Comparison of ENCODE assay signal across 11 mouse cellular contexts in genomic region chr11:102632725-102633124, GRCm38 (mm10). TPM values are rescaled to one million over a fixed set of nuclear protein-coding genes. Genes with fewer than 3 reads are reported as not detected.
DNase-seq lines count a peak whose midpoint lies in the region; ATAC-seq lines count a peak whose summit lies in the region.
"Had no signal": no experiment of that assay in that cellular context is flagged by ENCODE, and none has a peak within 500 bp of the region (broad histone marks: within the 10 kb centered on the region; RNA-seq: fewer than 3 reads in every experiment).

No protein-coding gene starts in this region.

- no peaks in the 10 kb centered on the region for H3K36me3 ChIP-seq in heart, embryonic 11.5 days (ENCODE audit: control insufficient read depth, insufficient read depth, low read length)
- H3K36me3 ChIP-seq in hindbrain, embryonic 15.5 days: no peaks in the 10 kb centered on the region
- H3K36me3 ChIP-seq in midbrain, embryonic 12.5 days: no peaks in the 10 kb centered on the region

- H3K9ac ChIP-seq in heart, embryonic 11.5 days (ENCODE audit: low read depth, low read length): peak overlapping the region; percentile 48; the same call in 1 of the 2 replicates
- no peak overlapping the region for H3K9ac ChIP-seq in hindbrain, embryonic 15.5 days
- H3K9ac ChIP-seq in midbrain, embryonic 12.5 days (replicated peaks): no peak overlapping the region; the same call in 1 of the 2 replicates
- H3K9ac ChIP-seq: liver, embryonic 14.5 days had no signal

- DNase-seq in heart, postnatal 4 days: no peak
- peak; percentile 36 for DNase-seq in R1 (ENCODE audit: low read depth, low spot score)
- no peak for DNase-seq in urinary bladder, postnatal 4 days (ENCODE audit: low spot score in 2 of 2)
- DNase-seq in cerebellum, adult 11 months: no peak
- no peak for DNase-seq in layer of hippocampus, postnatal 14 days (ENCODE audit: low spot score in 2 of 2)
- DNase-seq: heart, adult 2 months; thymus, postnatal 14 days had no signal

- 2% methylated on average over 11 of the region's 13 CpGs for WGBS in heart, embryonic 11.5 days (ENCODE audit: insufficient replicate concordance)
- 10% methylated on average over 11 of the region's 13 CpGs for WGBS in hindbrain, embryonic 15.5 days
- WGBS in midbrain, embryonic 12.5 days: 6% methylated on average over 8 of the region's 13 CpGs

- peak overlapping the region; percentile 50; the same call in 1 of the 2 replicates for H3K27ac ChIP-seq in heart, embryonic 11.5 days (ENCODE audit: low read depth, low read length)
- H3K27ac ChIP-seq in hindbrain, embryonic 15.5 days (replicated peaks): no peak overlapping the region
- H3K27ac ChIP-seq in midbrain, embryonic 12.5 days (replicated peaks): no peak overlapping the region
- H3K27ac ChIP-seq: heart, adult 2 months; liver, embryonic 14.5 days had no signal

- H3K4me2 ChIP-seq in heart, embryonic 11.5 days: peak overlapping the region; percentile 55
- H3K4me2 ChIP-seq in hindbrain, embryonic 15.5 days: peak overlapping the region; percentile 49
- H3K4me2 ChIP-seq in midbrain, embryonic 12.5 days (replicated peaks): peak overlapping the region; percentile 42

- H3K27me3 ChIP-seq in heart, embryonic 11.5 days (ENCODE audit: control insufficient read depth, insufficient read depth, low read length): no peaks in the 10 kb centered on the region
- H3K27me3 ChIP-seq in hindbrain, embryonic 15.5 days: peaks cover 6% of the 10 kb centered on the region; the same call in 1 of the 2 replicates
- H3K27me3 ChIP-seq in midbrain, embryonic 12.5 days: peaks cover 13% of the 10 kb centered on the region

- peak overlapping the region; percentile 16; the same call in 1 of the 2 replicates for H3K4me3 ChIP-seq in heart, embryonic 11.5 days (ENCODE audit: low read depth, low read length)
- H3K4me3 ChIP-seq in hindbrain, embryonic 15.5 days: 0 out of 2 replicates have a peak overlapping the region, but pooled peaks have one; percentile 15
- H3K4me3 ChIP-seq in midbrain, embryonic 12.5 days: peak overlapping the region; percentile 9; the same call in 1 of the 2 replicates
- H3K4me3 ChIP-seq: heart, adult 2 months had no signal

- no peak for ATAC-seq in heart, embryonic 11.5 days (replicated peaks; ENCODE audit: insufficient number of reproducible peaks, low FRiP score, low TSS enrichment)
- ATAC-seq in hindbrain, embryonic 15.5 days (ENCODE audit: low FRiP score, low read depth): no peak
- ATAC-seq in midbrain, embryonic 12.5 days (ENCODE audit: low FRiP score, low read depth): no peak

- H3K9me3 ChIP-seq in heart, embryonic 11.5 days (replicated peaks; ENCODE audit: control insufficient read depth, low read length): no peaks in the 10 kb centered on the region
- H3K9me3 ChIP-seq in hindbrain, embryonic 15.5 days: no peaks in the 10 kb centered on the region
- no peaks in the 10 kb centered on the region for H3K9me3 ChIP-seq in midbrain, embryonic 12.5 days

- H3K4me1 ChIP-seq in heart, embryonic 11.5 days (ENCODE audit: control insufficient read depth, insufficient read depth, low read length): peaks cover 32% of the 10 kb centered on the region
- H3K4me1 ChIP-seq in hindbrain, embryonic 15.5 days (replicated peaks): 0 out of 2 replicates have a peak, but pooled peaks cover 5% of the 10 kb centered on the region
- peaks cover 26% of the 10 kb centered on the region for H3K4me1 ChIP-seq in midbrain, embryonic 12.5 days

RNA-seq across cellular contexts. Expression of gene Fzd2, which starts 28.5 kb away (rescaled TPM):
- polyA plus RNA-seq in heart, embryonic 11.5 days (2014; fragmentation: Nextera tagmentation; extraction: Ambion mirVana): 23.9 and 25.0 TPM in 2 replicates
- 10 to 100 TPM; 21.9 TPM for total RNA-seq in heart, postnatal 4 days (2021)
- 7.9 and 9.8 TPM in 2 replicates for polyA plus RNA-seq in hindbrain, embryonic 15.5 days (2015; fragmentation: Nextera tagmentation; extraction: Ambion mirVana)
- polyA plus RNA-seq in midbrain, embryonic 12.5 days (2016; fragmentation: Nextera tagmentation; extraction: Ambion mirVana): 34.7 and 37.9 TPM in 2 replicates
- 1 to 10 TPM; 8.5 to 9.4 TPM for total RNA-seq in layer of hippocampus, postnatal 14 days (2021)

RNA-seq across cellular contexts. Expression of gene Meioc, which starts 30.8 kb away (rescaled TPM):
- polyA plus RNA-seq in heart, embryonic 11.5 days (2014; fragmentation: Nextera tagmentation; extraction: Ambion mirVana): 0.96 and 1.1 TPM in 2 replicates
- total RNA-seq in heart, postnatal 4 days (2021): under 1 TPM; 0.09 to 0.33 TPM
- polyA plus RNA-seq in hindbrain, embryonic 15.5 days (2015; fragmentation: Nextera tagmentation; extraction: Ambion mirVana): 0.09 and 0.16 TPM in 2 replicates
- 0.31 and 0.47 TPM in 2 replicates for polyA plus RNA-seq in midbrain, embryonic 12.5 days (2016; fragmentation: Nextera tagmentation; extraction: Ambion mirVana)
- total RNA-seq in layer of hippocampus, postnatal 14 days (2021): not detected
- total RNA-seq: heart, adult 2 months had no signal
- polyA plus RNA-seq: heart, adult 2 months had no signal

RNA-seq across cellular contexts. Expression of gene Gm11627, which starts 53.5 kb away (rescaled TPM):
- polyA plus RNA-seq in heart, embryonic 11.5 days (2014; fragmentation: Nextera tagmentation; extraction: Ambion mirVana): 13.6 and 13.9 TPM in 2 replicates
- total RNA-seq in heart, postnatal 4 days (2021): 1 to 10 TPM; 4.4 to 5.3 TPM
- polyA plus RNA-seq in hindbrain, embryonic 15.5 days (2015; fragmentation: Nextera tagmentation; extraction: Ambion mirVana): 3.1 and 3.4 TPM in 2 replicates
- polyA plus RNA-seq in midbrain, embryonic 12.5 days (2016; fragmentation: Nextera tagmentation; extraction: Ambion mirVana): 8.3 and 10.5 TPM in 2 replicates
- total RNA-seq in layer of hippocampus, postnatal 14 days (2021): 1 to 10 TPM; 6.4 to 6.9 TPM
